In genomic region chr17:87055051-87055459, GRCm38 (mm10) we compare ENCODE assay signal across 9 mouse cellular contexts. TPM values are rescaled to one million over a fixed set of nuclear protein-coding genes. Genes with fewer than 3 reads are reported as not detected.
DNase-seq lines count a peak whose midpoint lies in the region; ATAC-seq and TF ChIP-seq lines count a peak whose summit lies in the region.
"Had no signal": no experiment of that assay in that cellular context is flagged by ENCODE, and none has a peak within 500 bp of the region (broad histone marks: within the 10 kb centered on the region; RNA-seq: fewer than 3 reads in every experiment).

No protein-coding gene starts in this region.

- peak overlapping the region; percentile 1 for H3K27ac ChIP-seq in hindbrain, embryonic 16.5 days (ENCODE audit: low read depth, low read length)
- no peak overlapping the region for H3K27ac ChIP-seq in hindbrain, embryonic 10.5 days
- peak overlapping the region; percentile 80 for H3K27ac ChIP-seq in bone marrow macrophage, adult 2 months (ENCODE audit: insufficient read depth, low read depth, low read length)
- no peak overlapping the region for H3K27ac ChIP-seq in heart, embryonic 11.5 days (ENCODE audit: low read depth, low read length)
- H3K27ac ChIP-seq in stomach, embryonic 15.5 days = no peak overlapping the region

- H3K4me2 ChIP-seq in hindbrain, embryonic 16.5 days (ENCODE audit: low read length) = no peak overlapping the region
- H3K4me2 ChIP-seq in heart, embryonic 11.5 days = no peak overlapping the region
- no peak overlapping the region for H3K4me2 ChIP-seq in stomach, embryonic 15.5 days

- TF ChIP-seq POLR2A in bone marrow macrophage, adult 2 months (IDR thresholded peaks at IDR 0.05; ENCODE audit: borderline replicate concordance, low read depth, low read length) = no peak

- no peaks in the 10 kb centered on the region for H3K36me3 ChIP-seq in hindbrain, embryonic 16.5 days (ENCODE audit: control insufficient read depth, insufficient read depth, low read length)
- no peaks in the 10 kb centered on the region for H3K36me3 ChIP-seq in hindbrain, embryonic 10.5 days
- no peaks in the 10 kb centered on the region for H3K36me3 ChIP-seq in heart, embryonic 11.5 days (ENCODE audit: control insufficient read depth, insufficient read depth, low read length)
- H3K36me3 ChIP-seq in stomach, embryonic 15.5 days = no peaks in the 10 kb centered on the region
- H3K36me3 ChIP-seq: G1E had no signal

- no peak for DNase-seq in hindbrain, embryonic 10.5 days (ENCODE audit: low spot score)
- DNase-seq in kidney, postnatal 4 days = peak; percentile 65 to 80
- no peak for DNase-seq in thymus, postnatal 14 days

- H3K4me1 ChIP-seq in hindbrain, embryonic 16.5 days (ENCODE audit: control insufficient read depth, insufficient read depth, low read depth, low read length) = no peaks in the 10 kb centered on the region; the same call in 1 of the 2 replicates
- H3K4me1 ChIP-seq in hindbrain, embryonic 10.5 days (replicated peaks) = peaks cover 9% of the 10 kb centered on the region
- peaks cover 32% of the 10 kb centered on the region for H3K4me1 ChIP-seq in bone marrow macrophage, adult 2 months (ENCODE audit: control insufficient read depth, insufficient read depth, low read length)
- peaks cover 7% of the 10 kb centered on the region; the same call in 1 of the 2 replicates for H3K4me1 ChIP-seq in heart, embryonic 11.5 days (ENCODE audit: control insufficient read depth, insufficient read depth, low read length)
- peaks cover 4% of the 10 kb centered on the region for H3K4me1 ChIP-seq in stomach, embryonic 15.5 days

- peak; percentile 79 for ATAC-seq in hindbrain, embryonic 16.5 days
- no peak for ATAC-seq in heart, embryonic 11.5 days (replicated peaks; ENCODE audit: insufficient number of reproducible peaks, low FRiP score, low TSS enrichment)
- ATAC-seq in megakaryocyte progenitor cell, adult 5-6 weeks (replicated peaks; ENCODE audit: poor library complexity) = peak; percentile 72
- ATAC-seq in stomach, embryonic 15.5 days (ENCODE audit: insufficient read depth, low FRiP score, low read depth) = peak; percentile 45; the same call in 1 of the 2 replicates

- no peaks in the 10 kb centered on the region for H3K9me3 ChIP-seq in hindbrain, embryonic 16.5 days (ENCODE audit: control insufficient read depth, low read length)
- no peaks in the 10 kb centered on the region for H3K9me3 ChIP-seq in hindbrain, embryonic 10.5 days
- no peaks in the 10 kb centered on the region for H3K9me3 ChIP-seq in heart, embryonic 11.5 days (replicated peaks; ENCODE audit: control insufficient read depth, low read length)
- no peaks in the 10 kb centered on the region for H3K9me3 ChIP-seq in stomach, embryonic 15.5 days
- H3K9me3 ChIP-seq: G1E had no signal

- no peak overlapping the region for H3K9ac ChIP-seq in hindbrain, embryonic 16.5 days (ENCODE audit: low read depth, low read length)
- H3K9ac ChIP-seq in heart, embryonic 11.5 days (ENCODE audit: low read depth, low read length) = peak overlapping the region; percentile 52; the same call in 1 of the 2 replicates
- no peak overlapping the region for H3K9ac ChIP-seq in stomach, embryonic 15.5 days

- no peak for TF ChIP-seq CTCF in bone marrow macrophage, adult 2 months (IDR thresholded peaks at IDR 0.05; ENCODE audit: low read depth, low read length)

- WGBS in hindbrain, embryonic 16.5 days = 47% methylated on average over 5 of the region's 5 CpGs
- 65% methylated on average over 5 of the region's 5 CpGs for WGBS in hindbrain, embryonic 10.5 days
- 23% methylated on average over 5 of the region's 5 CpGs for WGBS in heart, embryonic 11.5 days (ENCODE audit: insufficient replicate concordance)
- WGBS in stomach, embryonic 15.5 days = 20% methylated on average over 5 of the region's 5 CpGs

- no peaks in the 10 kb centered on the region for H3K27me3 ChIP-seq in hindbrain, embryonic 16.5 days (replicated peaks; ENCODE audit: control insufficient read depth, insufficient read depth, low read length)
- H3K27me3 ChIP-seq in hindbrain, embryonic 10.5 days (ENCODE audit: insufficient read depth, poor library complexity, severe bottlenecking) = no peaks in the 10 kb centered on the region
- H3K27me3 ChIP-seq in heart, embryonic 11.5 days (ENCODE audit: control insufficient read depth, insufficient read depth, low read length) = no peaks in the 10 kb centered on the region
- no peaks in the 10 kb centered on the region for H3K27me3 ChIP-seq in stomach, embryonic 15.5 days (replicated peaks)

- no peak overlapping the region for H3K4me3 ChIP-seq in hindbrain, embryonic 16.5 days (ENCODE audit: low read length)
- no peak overlapping the region for H3K4me3 ChIP-seq in hindbrain, embryonic 10.5 days
- no peak overlapping the region for H3K4me3 ChIP-seq in bone marrow macrophage, adult 2 months (ENCODE audit: insufficient read depth, low read length)
- H3K4me3 ChIP-seq in heart, embryonic 11.5 days (ENCODE audit: low read depth, low read length) = no peak overlapping the region
- no peak overlapping the region for H3K4me3 ChIP-seq in stomach, embryonic 15.5 days (replicated peaks)

RNA-seq across cellular contexts. Expression of gene Cript, which starts 29.7 kb away (rescaled TPM):
- polyA plus RNA-seq in hindbrain, embryonic 16.5 days (2015; fragmentation: Nextera tagmentation; extraction: Ambion mirVana) = 182 and 203 TPM in 2 replicates
- 160 and 195 TPM in 2 replicates for polyA plus RNA-seq in hindbrain, embryonic 10.5 days (2016; fragmentation: Nextera tagmentation; extraction: Ambion mirVana)
- polyA plus RNA-seq in bone marrow macrophage, adult 2 months (2012; ENCODE audit: insufficient read depth, insufficient read length, missing spikeins) = 60.7 and 69.6 TPM in 2 replicates
- polyA plus RNA-seq in heart, embryonic 11.5 days (2014; fragmentation: Nextera tagmentation; extraction: Ambion mirVana) = 118 and 125 TPM in 2 replicates
- total RNA-seq in megakaryocyte progenitor cell, adult 5-6 weeks (2015) = 88.1 and 94.9 TPM in 2 replicates
- 50.2 and 60.3 TPM in 2 replicates for total RNA-seq in megakaryocyte progenitor cell, adult 5-6 weeks (2017)
- 120 and 127 TPM in 2 replicates for polyA plus RNA-seq in stomach, embryonic 15.5 days (2015; fragmentation: Nextera tagmentation; extraction: Ambion mirVana)

RNA-seq across cellular contexts. Expression of gene Pigf, which starts 29.8 kb away (rescaled TPM):
- 34.2 and 35.3 TPM in 2 replicates for polyA plus RNA-seq in hindbrain, embryonic 16.5 days (2015; fragmentation: Nextera tagmentation; extraction: Ambion mirVana)
- 43.4 and 50.4 TPM in 2 replicates for polyA plus RNA-seq in hindbrain, embryonic 10.5 days (2016; fragmentation: Nextera tagmentation; extraction: Ambion mirVana)
- 9.6 and 12.6 TPM in 2 replicates for polyA plus RNA-seq in bone marrow macrophage, adult 2 months (2012; ENCODE audit: insufficient read depth, insufficient read length, missing spikeins)
- polyA plus RNA-seq in heart, embryonic 11.5 days (2014; fragmentation: Nextera tagmentation; extraction: Ambion mirVana) = 17.9 and 20.0 TPM in 2 replicates
- total RNA-seq in megakaryocyte progenitor cell, adult 5-6 weeks (2015) = 15.1 and 15.5 TPM in 2 replicates
- total RNA-seq in megakaryocyte progenitor cell, adult 5-6 weeks (2017) = 20.8 TPM in 2 replicates
- polyA plus RNA-seq in stomach, embryonic 15.5 days (2015; fragmentation: Nextera tagmentation; extraction: Ambion mirVana) = 61.1 and 64.4 TPM in 2 replicates

RNA-seq across cellular contexts. Expression of gene Socs5, which starts 52.4 kb away (rescaled TPM):
- 13.1 and 13.2 TPM in 2 replicates for polyA plus RNA-seq in hindbrain, embryonic 16.5 days (2015; fragmentation: Nextera tagmentation; extraction: Ambion mirVana)
- polyA plus RNA-seq in hindbrain, embryonic 10.5 days (2016; fragmentation: Nextera tagmentation; extraction: Ambion mirVana) = 7.5 and 8.8 TPM in 2 replicates
- 19.6 and 20.4 TPM in 2 replicates for polyA plus RNA-seq in bone marrow macrophage, adult 2 months (2012; ENCODE audit: insufficient read depth, insufficient read length, missing spikeins)
- polyA plus RNA-seq in heart, embryonic 11.5 days (2014; fragmentation: Nextera tagmentation; extraction: Ambion mirVana) = 11.2 and 11.9 TPM in 2 replicates
- 4.4 and 5.1 TPM in 2 replicates for total RNA-seq in megakaryocyte progenitor cell, adult 5-6 weeks (2015)
- total RNA-seq in megakaryocyte progenitor cell, adult 5-6 weeks (2017) = 4.2 and 5.5 TPM in 2 replicates
- 11.5 and 12.2 TPM in 2 replicates for polyA plus RNA-seq in stomach, embryonic 15.5 days (2015; fragmentation: Nextera tagmentation; extraction: Ambion mirVana)

Comparison
In these comparisons a context has a peak if more than half of its experiments do, and no peak if none do; other contexts are left out.
1. H3K27ac ChIP-seq: peak in hindbrain, embryonic 16.5 days (single experiment) and bone marrow macrophage, adult 2 months (single experiment); none in hindbrain, embryonic 10.5 days (single experiment), heart, embryonic 11.5 days (single experiment) and stomach, embryonic 15.5 days (single experiment).
2. DNase-seq: peak in kidney, postnatal 4 days (2 of 2); none in hindbrain, embryonic 10.5 days (single experiment) and thymus, postnatal 14 days (single experiment).